Mouse (Mus musculus) adrenal gland, adult (tissue): ENCODE data around the gene Gm21775.
"Not testable (repeated sequence)": the region's sequence is repeated elsewhere in the genome, so short reads cannot be mapped to it uniquely, and the experiment has no call there.

Experiments used
- DNase-seq, 2 experiments: peaks; one replicate each; pipeline ENCODE4 v3.0.0; 2022 to 2023; ENCODE audit warnings: low spot score in 1 of 2; ENCODE audit not compliant: inconsistent age in 2 of 2

Gm21775 gene

DNA sequence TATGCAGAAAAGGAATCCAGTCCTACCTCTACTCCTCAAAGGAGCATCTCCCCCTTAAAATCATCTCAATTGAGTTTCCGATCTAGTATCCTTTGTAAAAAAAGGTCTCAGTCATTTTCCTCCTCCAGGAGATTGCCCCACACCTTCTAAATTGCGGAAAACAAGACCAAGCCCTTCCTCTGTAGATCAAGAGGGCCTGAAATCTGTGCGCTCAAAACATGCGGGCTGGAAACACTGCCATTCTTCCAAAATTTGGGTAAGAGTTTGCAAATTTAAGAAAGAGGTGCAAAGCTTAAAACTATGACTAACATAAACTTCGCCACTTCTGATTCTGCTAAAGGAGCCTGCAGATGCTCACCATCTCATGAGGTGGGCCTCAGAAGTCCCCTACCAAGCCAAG is at the start of gene Gm21775:
TSS of gene Gm21775 (plus strand) at position 301 of the 400 bp plus-strand sequence.
- DNase-seq, result not testable (repeated sequence)

DNA sequence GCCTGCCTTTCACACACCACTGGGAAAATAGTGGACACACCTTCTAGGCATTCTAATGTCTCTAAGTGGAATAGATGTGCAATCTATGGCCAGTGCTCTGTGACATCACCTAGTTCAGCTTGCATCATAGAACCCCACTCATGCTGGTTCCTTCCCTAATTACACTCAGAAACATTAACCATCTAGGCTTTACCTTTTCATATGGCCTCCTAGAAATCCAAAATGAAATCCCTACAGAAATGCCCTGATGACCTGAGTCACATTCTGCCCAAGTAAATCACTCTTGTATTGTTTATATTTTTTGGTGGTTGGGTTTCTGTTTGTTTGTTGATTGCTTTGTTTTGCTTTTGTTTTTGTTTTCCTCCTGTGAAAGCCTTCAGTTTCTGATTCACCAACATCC is 17.3 kb upstream of the Gm21775 start, which contains the start of gene Gm20737:
TSS of gene Gm20737 (minus strand) at position 101 of the 400 bp plus-strand sequence.
- DNase-seq, result not testable (repeated sequence)
